Mouse (Mus musculus) embryo, embryonic 9.5 days (tissue): ENCODE measurements around the gene Prph2.

ENCODE experiments used
- DNase-seq: peaks from one replicate; pipeline ENCODE4 v3.0.0-alpha.2; 2017; ENCODE audit errors: extremely low spot score

Prph2 gene

DNA sequence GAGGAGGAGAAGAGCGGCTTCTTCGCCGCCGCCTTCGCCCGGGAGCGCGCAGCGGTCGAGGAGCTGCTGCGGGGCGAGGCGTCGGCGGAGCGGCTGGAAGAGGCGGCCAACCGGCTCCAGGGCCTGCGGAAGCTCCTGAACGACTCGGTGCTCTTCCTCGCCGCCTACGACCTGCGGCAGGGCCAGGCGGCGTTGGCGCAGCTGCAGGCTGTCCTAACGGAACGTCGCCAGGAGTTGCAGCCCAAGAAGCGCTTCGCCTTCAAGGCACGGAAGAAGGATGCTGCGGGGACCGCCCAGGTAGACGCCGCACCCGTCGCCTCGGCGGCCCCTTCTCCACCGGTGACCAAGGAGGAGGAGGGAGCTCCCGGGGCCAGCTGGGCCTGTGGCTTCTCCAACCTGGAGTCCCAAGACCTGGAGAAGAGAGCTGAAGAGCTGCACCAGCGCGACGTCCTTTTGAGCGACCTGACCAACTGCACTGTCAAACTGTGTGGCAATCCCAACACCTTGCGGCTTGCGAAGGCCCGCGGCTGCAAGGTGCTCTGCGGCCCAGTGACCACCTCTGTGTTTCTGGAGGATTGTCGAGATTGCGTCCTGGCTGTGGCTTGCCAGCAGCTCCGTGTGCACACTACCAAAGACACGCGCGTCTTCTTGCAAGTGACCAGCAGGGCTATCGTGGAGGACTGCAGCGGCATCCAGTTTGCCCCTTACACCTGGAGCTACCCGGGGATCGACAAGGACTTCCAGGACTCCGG is 19.2 kb upstream of the Prph2 start:
- no peak for DNase-seq

DNA sequence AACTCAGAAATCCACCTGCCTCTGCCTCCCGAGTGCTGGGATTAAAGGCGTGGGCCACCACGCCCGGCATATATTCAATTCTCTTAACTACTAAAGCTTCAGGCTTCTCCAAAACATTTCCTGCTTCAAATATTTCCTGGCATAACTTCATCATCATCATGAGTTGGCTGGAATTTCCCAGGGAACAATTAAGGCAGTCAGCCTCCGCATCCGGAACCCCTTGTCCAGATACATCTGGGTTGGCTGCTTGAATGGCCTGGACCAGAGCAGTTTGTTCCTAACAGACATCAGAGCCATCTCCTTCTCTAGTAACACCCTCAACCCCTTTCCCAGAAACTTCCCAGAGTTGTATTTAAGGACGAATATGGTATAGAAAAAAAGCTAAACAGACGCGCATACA is 14.8 kb upstream of the Prph2 start:
- no peak for DNase-seq

DNA sequence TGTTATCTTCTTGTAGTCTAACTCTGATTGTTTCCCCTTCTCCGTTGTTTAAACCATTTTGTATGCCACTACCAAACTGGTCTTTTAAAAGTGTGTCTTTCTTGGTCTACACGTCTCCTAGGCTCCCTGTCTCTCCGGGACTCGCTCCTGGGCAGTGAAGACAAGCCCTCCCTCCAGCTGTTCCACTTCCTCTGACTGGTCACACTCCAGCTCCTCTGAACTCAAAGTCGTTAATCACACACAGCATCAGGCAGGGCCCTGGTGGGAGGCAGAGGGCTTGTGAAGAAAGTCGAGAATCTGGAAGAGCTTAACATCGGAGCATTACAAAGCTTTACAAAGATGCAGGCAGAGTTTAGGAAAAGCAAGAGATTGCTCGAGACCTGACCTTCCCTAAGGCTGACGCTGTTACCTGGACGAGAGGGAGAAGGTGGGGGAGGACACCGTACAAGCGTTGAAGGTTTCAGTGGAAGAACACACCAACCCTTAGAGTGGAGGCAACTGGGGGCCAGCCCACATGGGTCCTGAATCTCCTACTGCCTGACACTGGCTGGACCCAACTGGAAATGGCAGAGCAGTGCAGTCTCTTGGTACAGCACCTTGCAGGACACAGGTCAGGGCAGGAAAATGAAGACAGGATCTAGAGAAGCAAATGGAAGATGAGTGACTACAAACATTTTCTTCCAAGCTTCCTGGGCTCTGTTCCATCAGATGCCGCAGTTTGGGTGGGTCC is 12.9 kb upstream of the Prph2 start:
- no peak for DNase-seq

DNA sequence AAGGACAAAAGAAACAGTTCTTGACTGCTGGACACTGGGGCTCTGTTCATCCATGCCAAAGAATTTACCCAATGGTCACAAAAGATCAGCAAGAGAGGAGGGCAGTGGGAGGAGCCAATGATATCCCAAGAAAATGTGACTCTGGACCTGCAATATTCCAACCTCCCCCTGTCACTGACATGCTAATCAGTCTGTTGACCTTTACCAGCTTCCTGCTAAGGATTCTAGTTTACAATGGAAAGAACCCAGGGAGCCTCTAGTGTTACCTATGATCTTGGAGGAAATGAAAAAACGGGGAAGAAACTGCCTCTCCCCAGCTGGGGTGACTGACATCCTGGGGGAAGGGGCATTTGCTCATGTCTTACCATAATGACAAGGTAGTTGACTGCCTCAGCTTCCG is 9.3 kb upstream of the Prph2 start:
- no peak for DNase-seq

DNA sequence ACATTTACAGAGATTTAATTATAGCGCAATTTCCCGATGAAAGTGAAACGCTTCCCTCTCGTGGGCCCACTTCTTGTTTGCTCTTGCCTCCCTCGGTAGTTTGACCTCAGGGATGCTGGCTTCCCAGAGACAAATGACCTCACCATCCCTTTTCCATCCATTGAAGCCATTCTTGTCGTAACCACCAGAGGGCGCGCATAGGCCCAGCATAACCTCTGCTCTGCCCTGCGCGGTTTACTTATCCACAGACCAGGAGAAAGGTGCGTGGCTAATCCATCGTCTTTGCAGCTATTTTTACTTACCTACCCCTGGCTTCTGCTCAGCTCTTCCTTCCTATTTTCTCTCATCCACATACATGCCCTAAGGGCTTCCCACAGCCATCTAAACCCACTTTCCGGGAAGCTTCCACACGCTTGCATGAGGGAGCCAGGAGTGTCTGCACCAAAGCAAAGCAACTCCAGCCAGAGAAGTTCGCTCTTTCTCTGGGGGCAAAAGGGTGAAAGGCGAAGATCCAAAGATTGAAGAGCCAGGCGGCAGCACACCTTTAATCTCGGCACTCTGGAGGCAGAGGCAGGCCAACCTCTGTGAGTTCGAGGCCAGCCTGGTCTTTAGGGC is 6.3 kb upstream of the Prph2 start:
- peak; percentile 85 for DNase-seq

DNA sequence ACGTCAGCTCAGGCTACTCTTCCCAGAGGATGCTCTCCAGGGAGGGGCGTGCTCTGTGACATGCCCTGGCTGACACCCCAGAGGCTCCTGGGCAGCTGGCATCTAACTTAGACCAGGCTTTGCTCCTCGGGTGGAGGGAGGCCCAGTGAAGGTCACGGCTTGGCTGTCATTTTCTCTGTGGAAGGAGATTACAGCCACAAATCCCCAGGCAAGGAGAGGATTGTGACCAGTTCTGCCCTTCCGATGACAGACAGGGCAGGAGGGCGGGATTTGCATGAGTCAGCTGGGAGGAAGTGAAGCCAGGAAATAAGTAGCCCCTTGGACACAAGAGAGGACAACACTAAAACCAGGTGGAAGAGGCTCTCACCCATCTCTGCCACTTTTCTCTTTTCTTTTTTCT is 2.1 kb downstream of the Prph2 start:
- no peak for DNase-seq

DNA sequence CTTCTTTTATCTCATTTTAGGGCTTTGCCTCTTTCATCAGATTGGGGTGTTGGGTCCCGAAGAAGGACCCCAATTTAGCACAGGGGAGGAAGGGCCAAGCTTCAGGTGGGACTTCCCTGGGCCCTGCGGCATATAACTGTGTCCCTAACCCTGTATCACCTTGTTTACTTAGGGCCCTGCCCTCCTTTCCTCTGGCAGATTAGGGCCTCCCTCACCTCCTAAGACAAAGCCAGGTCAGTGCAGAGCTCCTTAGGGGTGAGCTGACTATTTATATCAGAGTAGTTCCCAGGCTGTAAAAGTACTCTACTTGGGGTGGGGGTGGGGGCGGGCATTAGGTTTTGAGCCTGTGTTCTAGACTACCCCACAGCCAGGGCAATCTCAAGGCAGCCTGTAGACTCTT is 4.9 kb downstream of the Prph2 start:
- DNase-seq, result no peak

DNA sequence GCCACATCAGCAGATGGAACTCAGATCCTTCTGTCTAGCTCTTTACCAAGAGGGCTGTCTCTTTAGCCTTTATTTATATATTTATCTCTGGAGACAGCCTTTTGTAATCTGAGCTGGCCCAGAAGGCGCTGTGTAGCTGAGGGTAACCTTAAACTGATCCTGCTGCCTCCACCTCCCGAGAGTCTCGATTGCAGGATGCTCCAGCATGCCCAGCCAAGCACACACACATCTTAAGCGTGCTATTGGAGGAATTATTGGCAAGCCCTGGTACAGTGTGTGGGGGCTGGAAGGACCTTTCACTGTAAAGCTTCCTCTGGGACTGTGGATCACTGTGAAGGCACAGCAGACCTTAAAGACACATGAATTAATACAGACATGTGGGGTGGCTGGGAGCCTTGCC is 8.7 kb downstream of the Prph2 start:
- no peak for DNase-seq

DNA sequence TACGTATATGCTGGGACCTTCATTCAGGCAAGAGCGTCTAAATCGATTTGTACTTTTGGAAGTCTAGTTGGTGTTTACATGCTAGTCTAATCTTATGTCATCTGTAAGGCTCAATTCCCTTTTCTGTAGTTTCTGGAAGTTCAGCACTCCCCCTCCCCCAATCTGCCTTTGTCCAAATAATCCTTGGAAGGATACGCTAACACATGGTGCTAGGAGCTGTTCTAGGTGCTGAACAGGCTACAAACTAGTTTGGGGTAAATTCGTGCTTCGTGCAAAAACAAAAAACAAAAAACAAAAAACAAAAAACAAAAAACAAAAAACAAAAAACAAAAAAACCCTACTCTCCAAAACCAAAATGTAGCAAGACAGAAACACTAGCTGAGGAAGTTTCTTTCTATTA is 10.6 kb downstream of the Prph2 start:
- peak; percentile 36 for DNase-seq

DNA sequence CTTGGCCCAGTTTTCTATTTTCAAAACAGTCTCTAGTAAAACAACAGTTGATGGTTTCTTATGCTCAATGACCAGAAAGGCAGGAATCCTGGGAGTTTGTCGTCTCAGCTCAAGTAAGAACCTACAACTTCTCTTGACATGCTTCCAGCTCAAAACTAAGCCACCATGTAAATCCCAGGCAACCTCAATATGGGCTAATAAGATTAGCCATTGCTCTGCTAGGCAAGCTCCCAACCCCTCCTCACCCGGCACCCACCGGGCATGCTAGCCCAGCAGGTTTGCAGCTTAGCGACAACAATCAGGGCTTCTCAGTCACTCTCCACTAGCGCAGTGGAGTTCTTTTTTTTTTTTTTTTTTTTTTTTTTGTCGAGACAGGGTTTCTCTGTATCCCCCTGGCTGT is 15.9 kb downstream of the Prph2 start:
- no peak for DNase-seq

DNA sequence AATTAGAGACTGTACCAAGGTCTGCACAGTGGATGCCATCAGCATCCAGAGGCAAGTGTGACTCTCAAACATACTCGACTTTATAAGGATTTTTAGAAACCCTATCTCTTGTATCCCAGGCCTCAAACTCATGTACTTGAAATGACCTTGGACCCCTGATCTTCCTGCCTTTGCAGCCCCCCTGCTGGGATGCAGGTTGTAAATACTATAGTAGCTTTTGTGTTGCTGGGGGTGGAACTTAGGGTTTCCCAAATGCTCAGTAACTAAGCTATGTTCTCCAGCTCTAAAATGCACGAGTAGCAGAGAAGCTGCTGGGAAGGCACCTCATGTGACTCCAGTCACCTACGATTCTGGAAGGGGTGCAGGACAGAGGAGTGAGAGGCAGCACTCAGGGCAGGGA is 16.7 kb downstream of the Prph2 start:
- no peak for DNase-seq

DNA sequence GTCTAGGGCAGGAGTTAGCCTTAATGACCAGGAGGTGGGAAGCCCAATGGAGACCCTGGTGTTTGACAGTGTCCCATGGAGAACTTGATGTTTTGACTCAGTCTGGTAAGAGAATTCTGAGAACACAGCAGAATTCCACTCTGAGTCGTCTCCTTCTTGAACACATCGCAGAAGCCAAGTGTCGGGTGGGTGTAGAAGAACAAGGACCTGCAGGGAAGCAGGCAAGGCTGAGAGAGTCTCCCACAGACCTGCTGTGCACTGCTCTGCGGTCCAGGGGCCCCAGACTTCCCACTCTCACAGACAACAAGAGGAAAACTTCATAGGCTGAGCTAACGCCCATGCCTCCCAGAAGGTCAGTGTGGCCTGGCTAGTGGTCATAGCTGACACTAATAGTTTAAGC is 17.5 kb downstream of the Prph2 start:
- no peak for DNase-seq

DNA sequence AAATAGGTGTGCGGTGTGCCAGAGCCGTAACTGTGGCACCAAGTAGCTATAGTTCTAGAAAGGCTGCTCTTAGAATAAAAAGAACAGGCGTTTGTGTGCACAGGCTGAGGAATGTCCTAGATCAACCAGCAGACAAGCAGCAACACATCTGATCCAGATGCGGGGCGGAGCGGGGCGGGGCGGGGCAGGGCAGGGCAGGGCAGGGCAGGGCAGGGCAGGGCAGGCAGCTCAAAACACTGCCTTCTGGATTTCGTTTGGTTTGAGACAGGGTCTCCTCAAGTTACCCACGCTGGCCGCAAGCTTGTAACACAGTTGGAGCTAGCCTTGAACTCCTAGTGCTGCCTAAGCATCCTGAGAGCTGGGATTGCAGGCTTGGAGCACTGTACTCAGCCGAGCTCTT is 19.0 kb downstream of the Prph2 start:
- no peak for DNase-seq

DNA sequence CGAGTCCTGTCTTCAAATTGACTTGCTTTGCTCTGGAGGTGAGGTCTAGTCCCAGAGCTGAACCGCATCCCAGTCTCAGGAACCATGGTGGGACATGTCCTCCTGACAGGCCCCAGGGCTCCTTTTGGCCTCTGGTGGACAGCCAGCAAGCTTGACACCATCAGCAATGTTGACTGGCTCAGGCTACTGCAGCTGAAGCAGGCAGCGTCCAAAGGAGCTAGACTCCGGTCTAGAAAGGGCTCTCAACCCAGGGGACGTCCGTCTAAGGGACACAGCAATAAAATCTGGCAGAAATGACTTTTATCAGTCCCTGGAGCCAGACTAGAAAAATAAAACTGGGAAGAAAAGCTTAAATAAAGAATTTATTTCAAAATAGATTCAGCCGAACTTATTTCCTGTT is 19.6 kb downstream of the Prph2 start:
- DNase-seq, result no peak

DNA sequence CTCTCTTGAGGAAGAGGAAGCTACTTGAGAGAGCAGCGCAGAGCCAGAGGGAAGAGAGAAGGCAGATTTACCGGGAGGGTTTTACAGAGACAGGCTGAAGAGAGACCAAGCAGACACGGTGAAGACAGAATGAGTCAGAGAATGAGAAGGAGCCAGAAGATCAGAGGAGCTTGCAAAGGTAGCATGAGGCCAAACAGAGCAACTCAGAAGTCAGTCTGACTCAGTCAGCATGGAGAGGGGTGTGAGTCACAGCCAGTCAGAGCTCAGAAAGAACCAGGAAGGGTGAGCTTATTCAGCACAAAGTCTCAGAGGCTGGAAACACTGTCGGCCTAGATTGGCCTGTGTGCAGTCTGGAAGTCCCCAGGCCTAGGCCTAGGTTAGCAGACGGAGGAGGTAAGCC is 22.7 kb downstream of the Prph2 start:
- no peak for DNase-seq

DNA sequence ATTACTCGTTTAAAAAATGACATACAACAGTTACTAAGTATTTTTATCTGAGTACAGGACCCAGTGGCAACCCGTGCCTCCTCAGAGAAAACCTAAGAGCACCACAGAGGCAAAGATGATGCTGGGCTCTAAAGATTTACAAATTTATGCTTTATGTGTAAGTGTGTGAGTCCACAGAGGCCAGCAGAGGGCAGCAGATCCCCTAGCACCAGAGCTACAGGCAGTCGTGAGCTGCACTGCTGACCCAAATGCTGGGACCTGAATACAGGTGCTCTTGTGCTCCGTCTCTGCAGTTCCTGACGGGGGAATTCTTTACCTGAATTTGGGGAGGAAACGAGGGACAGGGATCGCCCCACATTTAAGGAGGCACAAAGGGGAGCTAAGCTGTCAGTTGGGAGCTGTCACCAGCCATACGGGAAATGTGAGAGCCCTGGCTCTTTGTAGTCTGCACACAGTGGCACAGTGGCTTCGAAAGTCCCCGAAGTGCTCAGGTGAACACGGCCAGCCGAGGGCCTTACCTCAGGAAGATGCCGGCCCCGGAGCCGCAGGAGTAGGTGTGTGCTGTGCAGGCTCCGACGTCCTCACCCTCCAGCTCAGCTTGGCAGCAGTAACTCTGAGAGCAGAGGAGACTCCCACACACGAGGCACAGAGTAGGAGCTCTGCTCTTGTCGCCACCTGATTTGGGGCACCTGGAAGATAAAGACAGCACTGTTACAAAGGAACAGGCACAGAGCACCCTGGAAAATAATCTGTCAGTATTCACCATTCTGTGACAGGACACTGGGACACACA is 23.5 kb downstream of the Prph2 start:
- DNase-seq, result peak; percentile 40

DNA sequence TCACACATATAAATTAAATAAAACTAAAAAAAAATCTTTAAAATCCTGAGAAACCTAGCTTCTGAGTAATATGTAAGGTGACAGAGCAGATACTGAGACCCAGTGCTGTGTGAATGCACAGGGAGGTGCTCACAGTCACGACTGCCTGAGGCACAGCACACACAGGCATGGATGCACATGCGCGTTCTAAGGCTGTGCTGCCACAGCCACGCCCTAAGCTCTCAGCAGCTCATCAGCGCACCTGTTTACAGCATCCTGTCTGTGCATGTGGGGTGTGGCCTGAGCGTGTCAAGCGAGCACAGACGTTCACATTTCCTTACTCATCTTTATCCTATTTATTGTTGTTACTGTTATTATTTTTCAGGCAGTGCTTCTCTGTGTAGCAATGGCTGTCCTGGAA is 30.2 kb downstream of the Prph2 start:
- DNase-seq, result no peak

DNA sequence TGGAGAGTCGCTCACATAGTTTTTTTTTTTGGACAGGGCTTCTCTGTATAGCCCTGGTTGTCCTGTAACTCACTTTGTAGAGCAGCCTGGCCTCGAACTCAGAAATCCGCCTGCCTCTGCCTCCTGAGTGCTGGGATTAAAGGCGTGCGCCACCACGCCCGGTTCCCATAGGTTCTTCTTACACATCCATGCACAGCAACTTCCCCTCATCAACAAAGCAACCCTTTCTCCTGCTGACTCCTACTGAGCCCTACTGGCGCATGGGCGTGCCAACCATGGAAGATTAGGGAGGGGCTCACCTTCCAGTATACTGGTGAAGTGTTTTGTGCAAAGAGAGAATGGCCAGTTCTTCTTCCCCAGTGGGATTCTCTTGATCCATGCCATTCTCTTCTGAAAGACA is 32.2 kb downstream of the Prph2 start:
- DNase-seq, result no peak

DNA sequence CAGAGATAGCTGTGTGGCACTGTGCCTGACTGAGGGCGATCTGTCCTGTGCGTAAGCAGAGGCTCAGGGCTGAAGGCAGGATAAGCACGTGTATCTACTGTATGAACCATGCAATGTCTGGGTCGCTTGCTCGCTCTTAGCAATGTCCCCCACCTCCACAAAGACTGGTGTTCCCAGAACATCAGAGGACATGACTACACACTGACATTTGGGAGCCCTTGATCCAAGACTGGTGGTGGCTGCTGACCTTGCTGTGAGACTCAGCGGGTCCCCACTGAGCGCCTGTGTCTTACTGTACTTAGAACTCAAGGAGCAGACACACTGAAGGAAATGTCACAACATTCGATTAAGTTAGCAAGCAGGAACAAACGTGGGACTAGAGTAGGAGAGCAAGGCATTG is 36.0 kb downstream of the Prph2 start:
- DNase-seq, result no peak

DNA sequence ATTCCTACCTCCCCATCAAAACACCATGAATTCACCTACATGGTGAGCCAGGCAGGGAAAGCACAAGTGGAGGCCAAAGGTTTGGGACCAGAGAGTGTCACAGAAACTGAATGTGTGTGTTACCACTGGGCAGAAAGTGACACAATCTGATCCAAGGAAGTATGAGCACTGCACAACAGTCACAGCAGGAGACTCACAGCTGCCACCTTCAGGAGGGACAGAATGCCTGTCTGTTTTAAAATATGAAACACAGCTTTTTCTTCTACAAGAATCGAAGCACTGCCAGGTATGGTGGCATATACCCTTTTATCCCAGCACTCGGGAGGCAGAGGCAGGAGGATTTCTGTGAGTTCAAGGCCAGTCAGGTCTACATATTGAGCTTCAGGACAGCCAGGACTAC is 47.8 kb downstream of the Prph2 start:
- no peak for DNase-seq

DNA sequence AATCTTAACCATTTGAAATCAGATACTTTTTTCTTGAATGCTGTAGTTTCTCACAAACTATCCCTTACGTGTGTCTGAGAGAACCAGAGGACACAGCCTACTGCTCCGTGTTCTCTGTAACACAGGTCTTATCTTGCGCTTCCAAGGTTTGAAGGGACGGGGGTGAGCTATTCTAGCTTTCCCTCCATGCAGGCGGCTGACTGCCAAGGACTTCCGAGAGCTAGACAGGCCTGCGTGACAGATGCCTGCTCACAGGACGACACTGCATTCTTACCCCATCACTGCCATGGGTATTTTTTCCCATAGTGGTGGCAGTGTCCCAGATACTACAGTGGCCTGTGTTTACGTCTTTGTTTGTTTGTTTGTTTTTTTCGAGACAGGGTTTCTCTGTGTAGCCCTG is 50.0 kb downstream of the Prph2 start:
- DNase-seq, result no peak

DNA sequence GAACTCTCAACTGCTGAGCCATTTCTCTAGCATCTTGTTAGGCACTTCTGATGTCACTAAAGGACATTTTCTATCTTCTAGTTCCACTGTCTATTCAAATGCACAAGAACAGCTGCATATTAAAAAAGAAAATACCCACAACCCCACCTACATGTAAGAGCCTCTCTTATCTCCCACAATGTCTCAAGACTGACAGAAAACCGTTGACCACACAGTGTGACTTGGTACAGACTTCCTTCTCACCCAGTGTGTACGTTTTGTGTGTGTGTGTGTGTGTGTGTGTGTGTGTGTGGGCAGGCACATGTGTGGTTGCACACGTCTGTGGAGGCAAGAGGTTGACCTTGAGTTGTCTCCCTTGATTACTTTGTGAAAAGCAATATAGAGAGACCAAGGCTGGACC is 51.9 kb downstream of the Prph2 start:
- no peak for DNase-seq
